Mouse (Mus musculus) E14TG2a.4 (cell line): Measurements from ENCODE around the gene Zp2.

Experiments used
- CTCF ChIP-seq: conservative IDR thresholded peaks from 2 replicates; pipeline ENCODE4 v1.5.1; 2014; ENCODE audit warnings: low read length
- NANOG ChIP-seq: IDR thresholded peaks from 2 replicates; pipeline ENCODE4 v1.6.1; 2014; ENCODE audit warnings: borderline replicate concordance, low read length, mixed read lengths
- POU5F1 ChIP-seq: IDR thresholded peaks from 2 replicates; pipeline ENCODE4 v1.6.1; 2014; ENCODE audit warnings: low read length, borderline replicate concordance

GRCm38 (mm10) chr7:120124844-120125243 lies 20.2 kb downstream of the Zp2 start:
- TF ChIP-seq CTCF (peak; percentile 36; the same call in 1 of the 2 replicates), NANOG (no peak), POU5F1 (no peak)
